Comparison of ENCODE assay signal across 9 mouse cellular contexts in genomic region chr2:169723645-169724462, GRCm38 (mm10).
DNase-seq lines count a peak whose midpoint lies in the region; ATAC-seq lines count a peak whose summit lies in the region.
"Had no signal": no experiment of that assay in that cellular context is flagged by ENCODE, and none has a peak within 500 bp of the region (broad histone marks: within the 10 kb centered on the region; RNA-seq: fewer than 3 reads in every experiment).

No protein-coding gene starts in this region.

- peaks cover 23% of the 10 kb centered on the region for H3K4me1 ChIP-seq in forebrain, embryonic 12.5 days
- H3K4me1 ChIP-seq in hindbrain, embryonic 12.5 days: peaks cover 34% of the 10 kb centered on the region
- peaks cover 12% of the 10 kb centered on the region for H3K4me1 ChIP-seq in limb, embryonic 15.5 days
- H3K4me1 ChIP-seq in midbrain, embryonic 15.5 days: peaks cover 21% of the 10 kb centered on the region; the same call in 1 of the 2 replicates

- peak; percentile 10 for DNase-seq in brain, embryonic 18.5 days (ENCODE audit: low read depth, low spot score)
- DNase-seq in right cerebral cortex, postnatal 25 days: no peak
- DNase-seq in frontal cortex, postnatal 25 days (ENCODE audit: low spot score in 2 of 2): no peak
- no peak for DNase-seq in cerebellum, adult 11-12 months

- no peak for ATAC-seq in forebrain, embryonic 12.5 days (ENCODE audit: low FRiP score)
- no peak for ATAC-seq in hindbrain, embryonic 12.5 days (ENCODE audit: low FRiP score)
- ATAC-seq in limb, embryonic 15.5 days (ENCODE audit: insufficient number of reproducible peaks, low FRiP score, low TSS enrichment, low read depth): no peak
- no peak for ATAC-seq in midbrain, embryonic 15.5 days (replicated peaks)
- ATAC-seq: Patski had no signal

- 0 out of 2 replicates have a peak overlapping the region, but pooled peaks have one; percentile 65 for H3K27ac ChIP-seq in forebrain, embryonic 12.5 days
- H3K27ac ChIP-seq in hindbrain, embryonic 12.5 days: peak overlapping the region; percentile 55
- 0 out of 2 replicates have a peak overlapping the region, but pooled peaks have one; percentile 22 for H3K27ac ChIP-seq in limb, embryonic 15.5 days
- 0 out of 2 replicates have a peak overlapping the region, but pooled peaks have one; percentile 0 for H3K27ac ChIP-seq in midbrain, embryonic 15.5 days

- H3K9ac ChIP-seq in forebrain, embryonic 12.5 days: no peak overlapping the region
- H3K9ac ChIP-seq in hindbrain, embryonic 12.5 days: no peak overlapping the region
- H3K9ac ChIP-seq in limb, embryonic 15.5 days: no peak overlapping the region
- H3K9ac ChIP-seq in midbrain, embryonic 15.5 days: no peak overlapping the region

- 61% methylated on average over 24 of the region's 24 CpGs for WGBS in forebrain, embryonic 12.5 days
- 60% methylated on average over 24 of the region's 24 CpGs for WGBS in hindbrain, embryonic 12.5 days
- 22% methylated on average over 24 of the region's 24 CpGs for WGBS in limb, embryonic 15.5 days
- 56% methylated on average over 24 of the region's 24 CpGs for WGBS in midbrain, embryonic 15.5 days

- no peaks in the 10 kb centered on the region for H3K9me3 ChIP-seq in forebrain, embryonic 12.5 days
- H3K9me3 ChIP-seq in hindbrain, embryonic 12.5 days (replicated peaks): no peaks in the 10 kb centered on the region
- no peaks in the 10 kb centered on the region for H3K9me3 ChIP-seq in limb, embryonic 15.5 days
- no peaks in the 10 kb centered on the region for H3K9me3 ChIP-seq in midbrain, embryonic 15.5 days

- no peak overlapping the region for H3K4me2 ChIP-seq in forebrain, embryonic 12.5 days
- H3K4me2 ChIP-seq in hindbrain, embryonic 12.5 days (replicated peaks): no peak overlapping the region
- peak overlapping the region; percentile 35 for H3K4me2 ChIP-seq in limb, embryonic 15.5 days
- H3K4me2 ChIP-seq in midbrain, embryonic 15.5 days: no peak overlapping the region

- no peaks in the 10 kb centered on the region for H3K27me3 ChIP-seq in forebrain, embryonic 12.5 days
- H3K27me3 ChIP-seq in hindbrain, embryonic 12.5 days: no peaks in the 10 kb centered on the region
- no peaks in the 10 kb centered on the region for H3K27me3 ChIP-seq in limb, embryonic 15.5 days
- H3K27me3 ChIP-seq in midbrain, embryonic 15.5 days (replicated peaks): no peaks in the 10 kb centered on the region
- H3K27me3 ChIP-seq: Patski had no signal

- no peak overlapping the region for H3K4me3 ChIP-seq in forebrain, embryonic 12.5 days (replicated peaks)
- H3K4me3 ChIP-seq in hindbrain, embryonic 12.5 days: no peak overlapping the region
- 0 out of 2 replicates have a peak overlapping the region, but pooled peaks have one; percentile 9 for H3K4me3 ChIP-seq in limb, embryonic 15.5 days
- H3K4me3 ChIP-seq in midbrain, embryonic 15.5 days: no peak overlapping the region

- no peaks in the 10 kb centered on the region for H3K36me3 ChIP-seq in forebrain, embryonic 12.5 days (replicated peaks)
- no peaks in the 10 kb centered on the region for H3K36me3 ChIP-seq in hindbrain, embryonic 12.5 days
- no peaks in the 10 kb centered on the region for H3K36me3 ChIP-seq in limb, embryonic 15.5 days
- no peaks in the 10 kb centered on the region for H3K36me3 ChIP-seq in midbrain, embryonic 15.5 days (replicated peaks)

Comparison
In these comparisons a context has a peak if more than half of its experiments do, and no peak if none do; other contexts are left out.
1. H3K27ac ChIP-seq: peak in every context shown above with its lines; median percentile 65 in forebrain, embryonic 12.5 days; 55 in hindbrain, embryonic 12.5 days; 22 in limb, embryonic 15.5 days; 0 in midbrain, embryonic 15.5 days.